In the genomic region with DNA sequence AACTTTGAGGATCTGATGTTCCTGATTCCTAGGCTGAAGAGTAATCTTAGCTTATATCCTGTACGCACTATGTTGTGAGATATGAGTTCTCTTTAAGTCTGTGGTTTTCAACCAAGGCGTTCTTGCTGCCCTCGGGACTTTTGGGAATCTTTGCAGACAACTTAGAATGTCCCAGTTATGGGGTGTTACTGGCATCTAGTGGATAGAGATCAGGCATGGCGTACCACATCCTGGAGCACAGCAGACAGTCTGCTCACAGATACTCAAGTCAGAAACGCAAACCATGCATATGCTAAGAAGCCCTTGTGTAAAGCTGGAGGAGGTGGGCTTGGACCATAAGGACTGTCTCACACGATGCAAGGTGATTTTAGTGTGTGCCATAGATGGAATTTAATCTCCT, we compare ENCODE assay signal across 25 mouse cellular contexts.
A peak's percentile ranks its signal among the peaks of the same experiment; 100 is the strongest.
DNase-seq lines count a peak whose midpoint lies in the region; ATAC-seq and TF ChIP-seq lines count a peak whose summit lies in the region.
"Had no signal": no experiment of that assay in that cellular context is flagged by ENCODE, and none has a peak within 500 bp of the region (broad histone marks: within the 10 kb centered on the region; RNA-seq: fewer than 3 reads in every experiment).

No protein-coding gene starts in this region.

- H3K4me3 ChIP-seq in forebrain, embryonic 14.5 days (ENCODE audit: low read depth, low read length), result no peak overlapping the region
- no peak overlapping the region for H3K4me3 ChIP-seq in forebrain, embryonic 12.5 days (replicated peaks)
- H3K4me3 ChIP-seq in intestine, postnatal 0 days (ENCODE audit: low read depth, low read length), result no peak overlapping the region
- H3K4me3 ChIP-seq in intestine, embryonic 15.5 days (replicated peaks), result no peak overlapping the region
- no peak overlapping the region for H3K4me3 ChIP-seq in midbrain, embryonic 11.5 days (ENCODE audit: low read depth, low read length)
- H3K4me3 ChIP-seq in midbrain, embryonic 10.5 days, result no peak overlapping the region
- H3K4me3 ChIP-seq: forebrain, embryonic 10.5 days; heart, embryonic 13.5 days; hindbrain, embryonic 12.5 days; myocyte had no signal

- peak; percentile 27; the same call in 1 of the 2 replicates for TF ChIP-seq CTCF in intestine, postnatal 0 days (IDR thresholded peaks at IDR 0.05; ENCODE audit: low read depth)

- no peak for ATAC-seq in forebrain, embryonic 14.5 days
- no peak for ATAC-seq in forebrain, embryonic 12.5 days (ENCODE audit: low FRiP score)
- ATAC-seq in intestine, postnatal 0 days, result no peak
- no peak for ATAC-seq in intestine, embryonic 15.5 days
- no peak for ATAC-seq in midbrain, embryonic 11.5 days (ENCODE audit: low FRiP score)
- ATAC-seq: inflammation-experienced regulatory T-cells, adult 6 months had no signal

- peak; percentile 13 for DNase-seq in forebrain, embryonic 14.5 days (ENCODE audit: low spot score)
- DNase-seq in midbrain, embryonic 11.5 days (ENCODE audit: low spot score, missing footprints), result peak; percentile 73
- no peak for DNase-seq in midbrain, embryonic 10.5 days (ENCODE audit: low spot score)
- no peak for DNase-seq in testis, postnatal 14 days (ENCODE audit: low spot score)
- no peak for DNase-seq in adrenal gland, adult 18-20 months (ENCODE audit: low spot score in 2 of 2)
- DNase-seq: adrenal gland, postnatal 36 days; cerebellum, adult 11-12 months; cerebellum, postnatal 10 days; gastrocnemius, postnatal 25 days; heart, adult 18-20 months; heart, postnatal 14 days; kidney, adult 8-10 months; kidney, postnatal 14 days; thymus, adult 18-20 months; thymus, postnatal 4 days had no signal

- no peaks in the 10 kb centered on the region for H3K9me3 ChIP-seq in forebrain, embryonic 14.5 days (replicated peaks; ENCODE audit: control insufficient read depth, low read length)
- no peaks in the 10 kb centered on the region for H3K9me3 ChIP-seq in forebrain, embryonic 12.5 days
- H3K9me3 ChIP-seq in intestine, postnatal 0 days (ENCODE audit: control insufficient read depth), result no peaks in the 10 kb centered on the region
- H3K9me3 ChIP-seq in intestine, embryonic 15.5 days, result no peaks in the 10 kb centered on the region
- H3K9me3 ChIP-seq in midbrain, embryonic 11.5 days (ENCODE audit: control insufficient read depth, low read length), result no peaks in the 10 kb centered on the region
- no peaks in the 10 kb centered on the region for H3K9me3 ChIP-seq in midbrain, embryonic 10.5 days (replicated peaks)
- H3K9me3 ChIP-seq: forebrain, embryonic 10.5 days; heart, embryonic 13.5 days; hindbrain, embryonic 12.5 days had no signal

- no peaks in the 10 kb centered on the region for H3K27me3 ChIP-seq in forebrain, embryonic 14.5 days (replicated peaks; ENCODE audit: control insufficient read depth, insufficient read depth, low read length)
- 0 out of 2 replicates have a peak, but pooled peaks cover 5% of the 10 kb centered on the region for H3K27me3 ChIP-seq in forebrain, embryonic 12.5 days
- no peaks in the 10 kb centered on the region for H3K27me3 ChIP-seq in intestine, postnatal 0 days (replicated peaks; ENCODE audit: control insufficient read depth, insufficient read depth, low read length)
- no peaks in the 10 kb centered on the region for H3K27me3 ChIP-seq in intestine, embryonic 15.5 days (replicated peaks)
- H3K27me3 ChIP-seq in midbrain, embryonic 11.5 days (ENCODE audit: control insufficient read depth, insufficient read depth, low read length), result no peaks in the 10 kb centered on the region
- H3K27me3 ChIP-seq in midbrain, embryonic 10.5 days (ENCODE audit: low read depth, poor library complexity, severe bottlenecking), result 0 out of 2 replicates have a peak, but pooled peaks cover 5% of the 10 kb centered on the region

- 88% methylated on average over 6 of the region's 6 CpGs for WGBS in forebrain, embryonic 14.5 days
- 87% methylated on average over 6 of the region's 6 CpGs for WGBS in forebrain, embryonic 12.5 days
- WGBS in intestine, postnatal 0 days, result 81% methylated on average over 6 of the region's 6 CpGs
- WGBS in intestine, embryonic 15.5 days, result 83% methylated on average over 6 of the region's 6 CpGs
- WGBS in midbrain, embryonic 11.5 days, result 85% methylated on average over 6 of the region's 6 CpGs
- 86% methylated on average over 6 of the region's 6 CpGs for WGBS in midbrain, embryonic 10.5 days

- H3K9ac ChIP-seq in forebrain, embryonic 14.5 days (ENCODE audit: low read length), result no peak overlapping the region
- H3K9ac ChIP-seq in forebrain, embryonic 12.5 days, result no peak overlapping the region
- H3K9ac ChIP-seq in intestine, postnatal 0 days (ENCODE audit: low read depth, low read length), result no peak overlapping the region
- H3K9ac ChIP-seq in intestine, embryonic 15.5 days, result no peak overlapping the region
- no peak overlapping the region for H3K9ac ChIP-seq in midbrain, embryonic 11.5 days (ENCODE audit: low read length)
- H3K9ac ChIP-seq: heart, embryonic 13.5 days; hindbrain, embryonic 12.5 days; liver, embryonic 14.5 days had no signal

- no peak overlapping the region for H3K4me2 ChIP-seq in forebrain, embryonic 14.5 days (ENCODE audit: low read length)
- H3K4me2 ChIP-seq in forebrain, embryonic 12.5 days, result no peak overlapping the region
- no peak overlapping the region for H3K4me2 ChIP-seq in intestine, postnatal 0 days (replicated peaks; ENCODE audit: low read depth)
- no peak overlapping the region for H3K4me2 ChIP-seq in intestine, embryonic 15.5 days (replicated peaks)
- H3K4me2 ChIP-seq in midbrain, embryonic 11.5 days, result no peak overlapping the region
- H3K4me2 ChIP-seq: heart, embryonic 13.5 days; hindbrain, embryonic 12.5 days had no signal

- 0 out of 2 replicates have a peak, but pooled peaks cover 2% of the 10 kb centered on the region for H3K4me1 ChIP-seq in forebrain, embryonic 14.5 days (ENCODE audit: control insufficient read depth, insufficient read depth, low read length)
- H3K4me1 ChIP-seq in forebrain, embryonic 12.5 days, result peaks cover 10% of the 10 kb centered on the region; the same call in 1 of the 2 replicates
- no peaks in the 10 kb centered on the region for H3K4me1 ChIP-seq in intestine, postnatal 0 days (replicated peaks; ENCODE audit: control insufficient read depth, insufficient read depth, low read length)
- no peaks in the 10 kb centered on the region for H3K4me1 ChIP-seq in intestine, embryonic 15.5 days (replicated peaks)
- H3K4me1 ChIP-seq in midbrain, embryonic 11.5 days (ENCODE audit: control insufficient read depth, insufficient read depth, low read length), result peaks cover 3% of the 10 kb centered on the region; the same call in 1 of the 2 replicates
- 0 out of 2 replicates have a peak, but pooled peaks cover 7% of the 10 kb centered on the region for H3K4me1 ChIP-seq in midbrain, embryonic 10.5 days

- H3K27ac ChIP-seq in forebrain, embryonic 14.5 days (ENCODE audit: low read depth, low read length), result no peak overlapping the region
- H3K27ac ChIP-seq in forebrain, embryonic 12.5 days, result no peak overlapping the region
- no peak overlapping the region for H3K27ac ChIP-seq in intestine, postnatal 0 days (ENCODE audit: low read depth, low read length)
- H3K27ac ChIP-seq in intestine, embryonic 15.5 days, result no peak overlapping the region
- H3K27ac ChIP-seq in midbrain, embryonic 11.5 days (ENCODE audit: low read depth, low read length), result no peak overlapping the region
- H3K27ac ChIP-seq in midbrain, embryonic 10.5 days (replicated peaks), result no peak overlapping the region
- H3K27ac ChIP-seq: forebrain, embryonic 10.5 days; heart, embryonic 13.5 days; hindbrain, embryonic 12.5 days; liver, embryonic 14.5 days; macrophage had no signal

- no peaks in the 10 kb centered on the region for H3K36me3 ChIP-seq in forebrain, embryonic 14.5 days (ENCODE audit: control insufficient read depth, insufficient read depth, low read length)
- H3K36me3 ChIP-seq in forebrain, embryonic 12.5 days (replicated peaks), result no peaks in the 10 kb centered on the region
- no peaks in the 10 kb centered on the region for H3K36me3 ChIP-seq in intestine, postnatal 0 days (ENCODE audit: control insufficient read depth, insufficient read depth)
- no peaks in the 10 kb centered on the region for H3K36me3 ChIP-seq in intestine, embryonic 15.5 days
- no peaks in the 10 kb centered on the region for H3K36me3 ChIP-seq in midbrain, embryonic 11.5 days (ENCODE audit: control insufficient read depth, insufficient read depth, low read length)
- H3K36me3 ChIP-seq in midbrain, embryonic 10.5 days, result peaks cover 3% of the 10 kb centered on the region; the same call in 1 of the 2 replicates
- H3K36me3 ChIP-seq: forebrain, embryonic 10.5 days; hindbrain, embryonic 12.5 days had no signal

Comparison
In these comparisons a context has a peak if more than half of its experiments do, and no peak if none do; other contexts are left out.
1. DNase-seq: peak in forebrain, embryonic 14.5 days (single experiment) and midbrain, embryonic 11.5 days (single experiment); none in midbrain, embryonic 10.5 days (single experiment), testis, postnatal 14 days (single experiment) and adrenal gland, adult 18-20 months (0 of 2).